Mouse (Mus musculus) G1E (cell line): ENCODE data around the gene Fam168b.

ENCODE experiments used
- CTCF ChIP-seq: IDR thresholded peaks from 2 replicates; pipeline ENCODE4 v1.5.1; 2012; ENCODE audit warnings: low read depth, low read length, inconsistent platforms, mixed read lengths
- TAL1 ChIP-seq: conservative IDR thresholded peaks from 2 replicates; pipeline ENCODE4 v1.6.1; 2012; ENCODE audit warnings: low read depth, low read length, inconsistent platforms, mixed read lengths

DNA sequence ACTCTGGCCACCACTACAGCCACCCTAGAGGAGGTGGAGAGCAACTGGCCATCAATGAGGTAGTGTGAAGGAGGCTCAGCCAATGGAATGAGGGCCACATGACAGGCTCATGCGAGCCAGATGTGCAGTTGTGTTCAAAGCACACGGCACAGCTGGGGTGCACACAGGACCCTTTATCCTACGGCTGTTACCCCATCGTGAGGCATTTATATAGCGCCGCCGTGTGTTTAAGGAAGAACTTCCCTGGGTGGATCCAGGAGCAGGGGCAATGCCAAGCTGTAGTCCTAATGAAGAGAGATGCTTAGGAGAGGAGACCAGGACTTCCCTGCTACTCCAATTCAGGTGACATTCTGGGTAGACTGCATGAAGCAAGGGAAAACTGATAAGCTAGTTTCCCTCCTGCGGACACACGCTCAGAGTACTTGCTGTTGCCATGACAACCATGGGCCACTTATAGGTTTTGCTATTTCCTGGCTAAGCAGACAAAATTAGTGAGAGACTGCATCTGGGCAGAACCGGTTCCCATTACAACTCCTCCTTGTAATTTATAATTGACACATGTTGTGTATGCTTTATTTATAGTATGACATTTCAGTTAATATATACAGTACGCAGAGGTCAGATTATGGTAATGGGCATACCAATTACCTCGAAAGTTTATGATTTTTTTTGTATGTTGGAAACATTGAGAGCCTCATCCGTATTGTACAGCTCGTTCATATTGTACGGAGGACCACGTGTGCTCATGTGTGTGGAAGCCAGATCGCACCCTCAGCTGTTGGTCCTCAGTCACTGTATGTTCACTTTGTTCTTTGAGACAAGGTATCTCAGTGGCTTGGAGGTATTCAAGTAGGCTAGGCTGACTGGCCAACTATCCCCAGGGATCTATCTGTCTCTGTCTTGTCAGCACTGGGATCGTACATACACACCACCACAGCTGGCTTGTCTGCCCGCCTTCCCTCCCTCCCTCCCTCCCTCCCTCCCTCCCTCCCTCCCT is 49.3 kb downstream of the Fam168b start:
- no peak for TF ChIP-seq CTCF
- TF ChIP-seq TAL1, result no peak
